Mouse (Mus musculus) cortical plate, adult 2 months (tissue): Measurements from ENCODE around the gene Ceacam19.

Experiments
- CTCF ChIP-seq: fragments of 200-500 bp; IDR thresholded peaks from 2 replicates; pipeline ENCODE4 v1.5.1; 2011; ENCODE audit warnings: mild to moderate bottlenecking, control low read depth, low read length; ENCODE audit not compliant: insufficient read depth; ENCODE audit errors: extremely low read depth
- POLR2A ChIP-seq: fragments of 200-500 bp; IDR thresholded peaks from 2 replicates; pipeline ENCODE4 v1.6.1; 2011; ENCODE audit warnings: mild to moderate bottlenecking, low read length, control low read depth; ENCODE audit not compliant: insufficient read depth; ENCODE audit errors: extremely low read depth

- TF ChIP-seq POLR2A (no peak), CTCF (no peak)
These were observed 37.6 kb upstream of the Ceacam19 start for GRCm38 (mm10) chr7:19925376-19925775.
